Mouse (Mus musculus): ENCODE measurements at regions not wholly inside any gene's neighbourhood (a gene's known extent, or its start where the extent isn't known, plus 50 kb on each side); places are given as distances from the start of the nearest gene placed in this dataset.

DNA sequence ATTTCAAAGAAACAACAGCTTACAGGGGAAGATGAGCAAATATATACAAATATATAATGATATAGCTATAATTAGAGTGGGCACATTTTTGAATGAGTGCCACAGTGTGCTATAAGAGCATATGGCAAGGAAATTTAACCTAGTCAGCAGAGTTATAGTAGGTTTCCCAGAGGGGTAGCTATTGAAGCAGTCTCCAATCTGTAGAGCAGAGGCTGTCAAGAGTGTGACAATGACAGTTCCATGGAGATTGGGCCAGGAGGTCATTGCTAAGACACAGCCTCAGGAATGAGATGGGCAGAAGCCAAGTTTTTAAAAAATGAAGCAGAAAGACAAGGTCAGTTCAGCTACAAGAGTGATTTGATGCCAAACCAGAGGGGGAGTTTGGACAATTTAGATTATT lies 839.4 kb downstream of the Stpg2 start:
- no peak for ATAC-seq (replicated peaks; ENCODE audit: poor library complexity)

DNA sequence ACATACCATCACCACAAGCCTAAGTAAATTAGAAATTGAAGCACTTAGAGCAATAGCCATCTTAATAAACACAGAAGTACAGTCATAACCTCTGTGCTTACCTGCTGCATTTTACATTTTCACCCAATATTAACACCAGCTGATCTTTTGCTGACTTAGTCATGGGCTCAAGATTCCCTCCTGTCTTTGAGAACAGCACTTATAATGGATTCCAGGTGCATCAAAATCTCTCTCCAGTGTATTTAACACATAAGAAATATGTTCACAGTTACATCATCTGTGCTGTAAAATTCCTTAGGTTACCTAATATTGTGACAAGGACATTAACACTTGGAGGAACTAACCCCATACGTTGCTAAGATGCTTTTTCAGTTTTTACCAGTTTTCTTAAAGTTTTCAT lies 849.1 kb downstream of the Stpg2 start:
- ATAC-seq (replicated peaks; ENCODE audit: poor library complexity): no peak

DNA sequence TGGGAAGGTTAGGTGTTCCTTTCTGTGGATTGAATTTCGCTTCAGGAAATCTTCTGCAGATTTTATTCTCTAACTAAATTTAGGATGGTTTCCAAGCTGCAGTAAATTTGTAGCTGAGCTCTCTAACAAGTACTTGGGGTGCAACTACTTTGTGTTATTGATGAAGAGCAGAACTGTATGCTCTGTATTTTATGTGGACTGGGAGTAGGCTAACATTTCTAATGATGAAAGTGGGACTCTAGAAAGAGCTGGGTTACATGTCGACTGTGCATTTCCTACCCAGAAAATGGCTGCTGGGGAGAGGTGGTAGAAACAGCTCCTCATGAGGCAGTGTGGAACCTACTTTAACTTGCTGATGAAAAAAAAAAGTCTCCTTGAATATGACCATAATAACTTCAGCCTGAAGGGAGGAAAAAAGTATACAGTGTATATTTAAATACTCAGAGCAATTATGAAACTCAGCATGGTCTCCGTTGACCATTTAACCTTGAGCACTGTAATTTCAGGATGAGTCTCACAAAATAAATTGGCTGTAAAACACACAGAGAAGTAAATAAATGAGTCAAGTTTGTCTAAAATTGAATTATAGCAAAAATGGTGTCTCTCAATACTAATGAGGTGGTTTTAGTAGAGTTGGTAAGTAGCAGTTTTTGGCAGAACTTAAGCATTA lies 852.6 kb downstream of the Stpg2 start:
- no peak for ATAC-seq (replicated peaks; ENCODE audit: poor library complexity)

DNA sequence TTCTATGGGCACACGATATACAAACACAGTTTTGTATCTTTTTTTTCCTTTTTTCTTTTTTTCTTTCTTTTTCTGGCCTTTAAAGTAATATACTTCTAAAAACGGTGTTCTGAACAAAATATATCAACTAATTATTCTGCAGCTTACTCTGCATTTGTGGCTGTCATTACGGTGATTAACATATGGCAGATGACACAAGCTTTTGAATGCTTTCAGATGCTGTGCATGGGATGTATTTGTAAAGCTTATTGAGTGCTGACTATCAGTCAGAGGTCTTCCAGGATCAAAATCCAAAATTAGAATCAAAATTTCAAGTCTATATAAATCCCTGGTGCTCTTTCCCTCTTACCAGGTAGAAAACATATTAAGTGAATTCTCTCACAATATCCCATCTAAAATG lies 853.6 kb downstream of the Stpg2 start:
- ATAC-seq (replicated peaks; ENCODE audit: poor library complexity): no peak

DNA sequence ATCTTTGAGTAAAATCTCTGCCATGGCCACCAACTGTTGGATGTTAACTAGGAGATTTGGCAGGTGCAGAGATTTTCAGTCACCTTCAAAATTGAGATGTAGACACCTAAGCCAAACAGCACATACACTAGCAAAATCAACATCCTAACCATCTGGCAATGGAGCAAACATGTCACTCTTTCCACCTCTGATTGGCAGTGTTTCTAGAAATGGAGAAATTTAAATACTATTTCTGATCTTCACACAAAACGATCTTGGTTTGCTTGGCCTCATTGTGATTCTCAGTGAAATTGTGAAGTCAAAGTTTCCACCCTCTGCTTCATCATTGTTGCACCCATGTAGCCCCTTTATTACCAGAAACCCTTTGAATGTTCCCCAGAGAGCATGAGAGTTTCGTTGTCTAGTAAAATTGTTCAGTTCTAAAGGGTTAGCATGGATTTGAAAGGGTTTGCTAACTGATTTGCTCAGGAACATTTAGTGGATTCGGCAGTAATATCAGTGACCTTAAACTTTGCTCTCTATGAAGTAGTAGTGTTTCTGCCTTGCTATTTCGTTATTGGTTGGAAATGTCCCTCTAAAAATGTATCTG lies 854.1 kb downstream of the Stpg2 start:
- ATAC-seq (replicated peaks; ENCODE audit: poor library complexity): no peak

DNA sequence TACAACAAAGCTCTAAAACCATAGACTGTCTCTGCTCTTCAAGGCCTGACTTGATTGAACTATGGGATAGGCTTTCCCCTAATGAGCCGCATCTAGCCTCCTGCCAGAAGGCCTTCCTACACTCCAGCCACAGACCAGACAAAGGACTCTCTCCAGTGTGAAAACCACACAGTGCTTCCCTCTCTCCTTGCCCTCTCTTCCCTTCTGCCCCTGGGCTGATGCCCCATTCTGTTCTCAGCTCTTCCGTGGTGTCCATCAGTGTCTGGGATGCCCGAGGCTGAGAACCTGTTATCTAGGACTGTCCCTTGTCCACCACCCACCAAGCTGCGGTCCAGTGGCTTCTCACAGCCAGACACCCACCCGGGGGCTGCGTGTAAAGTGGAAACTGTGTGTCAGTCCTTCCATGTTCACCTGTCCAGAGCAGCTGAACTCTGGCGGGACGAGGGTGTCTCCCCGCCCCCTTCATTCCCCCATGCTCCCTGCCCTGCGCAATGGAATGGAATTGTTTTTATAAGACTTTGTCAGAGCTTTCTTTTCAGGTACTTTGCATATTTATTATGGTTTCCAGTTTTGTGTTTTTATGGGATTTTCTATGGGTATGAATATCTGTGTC lies 856.4 kb downstream of the Stpg2 start:
- no peak for ATAC-seq (replicated peaks; ENCODE audit: poor library complexity)

DNA sequence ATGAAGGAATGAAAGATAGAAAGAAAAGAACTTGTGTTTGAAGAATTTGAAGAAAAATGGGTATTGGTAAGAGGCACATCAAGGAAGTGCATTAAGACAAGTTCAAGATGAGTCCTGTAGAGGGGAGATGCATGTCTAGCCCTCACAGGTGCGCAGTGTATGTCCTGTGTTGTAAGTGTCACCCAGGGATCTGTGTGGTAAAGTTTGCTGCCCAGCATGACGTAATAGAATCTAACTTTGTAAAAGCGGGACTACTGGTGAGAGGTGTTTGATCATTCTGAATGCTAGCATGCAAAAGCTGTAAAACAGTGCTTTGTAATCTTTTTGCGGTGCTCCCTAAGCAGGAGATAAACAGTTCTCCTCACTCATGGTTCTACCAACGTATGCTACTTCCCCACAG lies 857.4 kb downstream of the Stpg2 start:
- ATAC-seq (replicated peaks; ENCODE audit: poor library complexity): no peak

DNA sequence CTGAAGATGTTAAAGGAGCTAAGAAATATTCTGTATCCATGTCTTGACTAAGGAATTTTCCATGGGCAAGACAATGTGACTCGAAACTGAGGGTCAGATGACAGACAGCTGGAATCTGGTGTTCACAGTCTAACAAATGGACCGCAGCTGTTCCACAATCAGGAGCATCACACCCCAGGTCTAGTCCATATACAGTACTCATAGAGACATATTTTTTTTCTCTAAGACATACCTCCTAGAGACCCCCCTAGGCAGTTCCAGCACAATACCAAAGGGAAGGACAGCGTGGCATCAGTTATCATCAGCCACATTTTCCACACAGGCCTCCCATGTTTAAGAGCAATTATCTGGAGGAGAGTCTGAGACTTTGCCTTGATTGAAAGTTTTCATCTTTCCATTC lies 878.8 kb downstream of the Stpg2 start:
- no peak for ATAC-seq (replicated peaks; ENCODE audit: poor library complexity)

DNA sequence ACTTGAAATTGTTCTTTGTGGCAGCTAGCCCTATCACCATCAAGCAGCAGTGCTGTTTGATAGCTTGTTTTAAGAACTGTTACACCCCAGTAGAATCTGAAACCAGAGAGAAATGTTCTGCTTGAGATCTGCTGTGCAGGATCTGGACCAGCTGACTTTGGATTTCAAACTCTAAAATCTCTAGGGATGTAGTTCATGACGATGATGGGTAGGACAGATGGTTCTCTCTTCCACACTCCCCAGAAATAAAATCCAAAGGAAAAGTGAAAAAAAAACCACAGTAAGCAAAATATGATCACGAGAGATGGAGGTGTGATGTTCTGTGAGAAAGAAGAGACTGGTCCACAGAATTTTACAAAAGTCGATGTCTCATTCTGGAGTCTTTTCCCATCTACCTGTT lies 879.9 kb downstream of the Stpg2 start:
- no peak for ATAC-seq (replicated peaks; ENCODE audit: poor library complexity)

DNA sequence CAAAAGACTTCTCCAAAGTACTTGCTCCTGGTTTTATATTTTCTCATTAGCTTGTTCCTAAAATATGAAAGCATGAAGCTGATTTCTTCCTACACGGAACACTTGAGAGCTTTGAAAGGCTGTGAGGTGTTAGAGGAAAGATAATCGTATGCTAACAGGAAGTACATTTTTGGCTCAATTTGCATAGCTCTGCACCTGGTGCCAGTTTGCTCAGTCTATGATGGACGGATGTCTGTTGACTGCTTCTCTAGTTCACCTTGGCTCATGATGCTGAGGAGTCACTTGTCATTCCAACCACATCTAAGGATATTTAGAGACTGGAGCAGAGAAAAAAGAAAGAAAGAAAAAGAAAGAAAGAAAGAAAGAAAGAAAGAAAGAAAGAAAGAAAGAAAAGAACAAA lies 882.5 kb downstream of the Stpg2 start:
- ATAC-seq (replicated peaks; ENCODE audit: poor library complexity): no peak

DNA sequence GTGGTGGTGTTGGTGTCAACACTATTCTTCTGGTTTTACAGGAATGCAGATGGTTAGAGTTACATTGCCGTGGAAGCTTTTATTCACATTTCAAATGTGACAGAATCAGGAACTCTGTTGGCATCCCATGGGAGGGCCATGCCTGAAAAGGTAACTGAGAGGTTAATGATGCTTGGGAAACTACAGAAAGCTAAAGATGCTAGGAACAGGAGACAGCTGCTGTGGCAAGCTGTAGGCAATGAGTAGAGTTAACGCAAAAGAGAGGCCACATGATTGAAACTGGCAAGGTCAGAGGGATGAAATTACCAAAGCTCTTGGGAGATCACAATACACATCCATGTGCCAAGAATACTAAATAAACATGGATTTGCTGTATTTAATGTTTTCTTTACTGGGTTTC lies 886.4 kb downstream of the Stpg2 start:
- ATAC-seq (replicated peaks; ENCODE audit: poor library complexity): no peak

DNA sequence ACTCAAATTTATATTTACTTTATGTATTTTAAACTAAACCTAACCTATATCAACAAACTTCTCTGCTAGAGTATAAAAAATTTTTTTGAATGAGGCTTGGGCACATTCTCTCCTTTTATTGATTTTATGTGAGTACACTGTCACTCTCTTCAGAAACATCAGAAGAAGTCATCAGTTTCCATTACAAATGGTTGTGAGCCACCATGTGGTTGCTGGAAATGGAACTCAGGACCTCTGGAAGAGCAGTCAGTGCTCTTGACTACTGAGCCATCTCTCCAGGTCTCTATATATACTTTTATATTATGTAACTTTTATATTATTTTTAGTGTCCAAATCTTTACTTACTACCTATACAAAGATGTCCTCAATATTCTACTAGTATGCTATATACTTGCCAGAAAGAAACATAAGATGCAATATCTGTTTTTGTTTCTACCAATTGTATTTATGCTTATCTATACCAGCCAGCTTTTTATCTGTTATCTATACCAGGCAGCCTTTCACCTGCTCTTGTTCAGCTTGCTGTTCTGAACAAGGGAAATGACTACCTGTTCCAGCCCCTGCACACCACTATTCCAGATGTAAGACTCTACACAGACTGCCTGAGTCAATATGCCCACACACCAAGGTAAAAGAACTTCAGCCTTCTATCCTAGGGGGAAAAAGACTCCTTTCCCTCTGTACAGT lies 891.5 kb downstream of the Stpg2 start:
- no peak for ATAC-seq (replicated peaks; ENCODE audit: poor library complexity)

DNA sequence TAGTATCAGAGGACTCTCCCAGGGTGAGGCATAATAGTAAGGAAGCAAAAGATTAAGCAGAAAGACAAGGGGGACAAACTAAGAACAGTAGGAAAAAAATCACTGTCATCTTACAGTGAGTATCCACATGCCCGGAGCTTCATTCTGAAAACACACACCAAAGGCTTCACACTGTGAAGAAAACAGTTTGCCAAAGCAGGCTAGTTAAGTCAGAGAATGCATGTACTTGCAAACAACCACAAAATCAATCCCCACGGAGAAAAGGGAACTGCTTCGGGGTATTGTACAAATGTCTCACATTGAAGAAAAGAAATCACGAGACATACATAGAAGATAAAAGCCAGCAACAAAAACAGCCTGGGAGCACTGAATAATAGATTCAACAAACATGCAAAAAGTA lies 903.9 kb downstream of the Stpg2 start:
- ATAC-seq (replicated peaks; ENCODE audit: poor library complexity): no peak

DNA sequence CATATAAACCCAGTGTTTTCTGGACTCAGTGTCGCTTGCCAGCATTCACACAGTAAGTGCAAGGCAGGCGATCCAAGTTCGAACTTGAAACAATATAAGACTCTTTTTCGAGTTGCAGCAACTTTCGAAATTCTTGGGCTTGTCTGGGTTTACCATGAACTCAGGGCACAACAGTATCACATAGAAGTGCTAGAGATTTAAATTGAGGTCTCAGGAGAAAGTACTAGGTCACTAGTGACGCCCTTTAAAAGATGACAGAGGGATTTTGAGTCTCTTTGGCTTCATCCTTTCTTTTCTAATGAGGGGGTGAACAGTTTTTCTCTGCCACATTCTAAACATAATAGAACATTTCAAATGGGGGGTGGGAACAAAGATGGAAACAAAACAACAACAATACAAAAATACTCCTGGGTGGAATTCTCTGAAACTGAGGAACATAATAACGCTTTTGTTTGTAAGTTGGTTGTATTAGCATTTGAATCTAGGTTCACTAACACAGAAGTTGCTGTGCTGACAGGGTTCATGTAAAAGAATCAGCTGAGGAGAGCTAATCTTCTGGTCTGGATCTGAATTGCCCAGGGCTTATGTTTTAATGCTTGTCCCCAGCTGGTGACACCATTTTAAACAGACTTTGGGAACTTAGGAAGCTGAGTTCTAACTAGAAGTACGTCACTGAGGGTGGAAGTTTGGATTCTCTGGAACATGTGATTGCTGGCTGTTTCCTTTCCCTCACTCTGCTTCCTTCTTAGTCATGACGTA lies 906.1 kb downstream of the Stpg2 start:
- ATAC-seq (replicated peaks; ENCODE audit: poor library complexity): no peak

DNA sequence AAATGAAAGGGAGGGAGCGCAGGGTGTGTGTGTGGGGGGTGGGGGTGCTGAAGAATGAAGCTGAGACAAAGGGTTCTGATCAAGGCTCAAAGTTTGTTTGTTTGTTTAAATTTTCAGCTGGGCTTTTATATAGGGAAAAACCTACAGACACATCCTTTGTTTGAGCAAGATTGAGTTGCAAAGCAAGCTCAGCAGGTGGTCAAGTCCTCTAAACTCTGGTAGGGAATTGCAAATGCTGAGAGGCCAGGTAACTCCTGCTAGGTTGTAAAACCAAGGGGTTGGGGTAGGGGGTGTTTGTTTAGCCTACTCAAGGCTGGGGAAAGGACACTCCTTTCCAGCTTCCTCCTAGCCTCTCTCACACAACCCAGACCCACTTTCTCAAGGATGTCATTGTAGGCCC lies 909.6 kb downstream of the Stpg2 start:
- no peak for ATAC-seq (replicated peaks; ENCODE audit: poor library complexity)

DNA sequence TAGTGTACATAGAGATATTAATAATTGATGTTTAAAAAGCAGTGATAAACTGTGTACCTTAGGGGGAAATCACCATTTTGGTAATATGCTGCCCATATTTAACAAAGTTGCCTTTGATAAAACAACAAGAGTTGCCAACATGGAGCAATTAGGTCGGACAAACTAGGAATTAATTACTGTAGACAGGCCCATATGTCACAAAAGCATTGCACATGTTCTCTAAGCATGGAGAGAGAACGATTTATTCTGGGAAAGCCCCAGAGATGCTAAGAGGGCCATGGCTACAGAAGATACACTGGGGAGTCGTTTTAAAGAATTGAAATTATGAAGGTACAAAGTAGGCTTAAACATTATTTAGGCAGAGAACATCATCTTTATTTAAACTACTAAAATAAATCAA lies 921.8 kb downstream of the Stpg2 start:
- no peak for ATAC-seq (replicated peaks; ENCODE audit: poor library complexity)

DNA sequence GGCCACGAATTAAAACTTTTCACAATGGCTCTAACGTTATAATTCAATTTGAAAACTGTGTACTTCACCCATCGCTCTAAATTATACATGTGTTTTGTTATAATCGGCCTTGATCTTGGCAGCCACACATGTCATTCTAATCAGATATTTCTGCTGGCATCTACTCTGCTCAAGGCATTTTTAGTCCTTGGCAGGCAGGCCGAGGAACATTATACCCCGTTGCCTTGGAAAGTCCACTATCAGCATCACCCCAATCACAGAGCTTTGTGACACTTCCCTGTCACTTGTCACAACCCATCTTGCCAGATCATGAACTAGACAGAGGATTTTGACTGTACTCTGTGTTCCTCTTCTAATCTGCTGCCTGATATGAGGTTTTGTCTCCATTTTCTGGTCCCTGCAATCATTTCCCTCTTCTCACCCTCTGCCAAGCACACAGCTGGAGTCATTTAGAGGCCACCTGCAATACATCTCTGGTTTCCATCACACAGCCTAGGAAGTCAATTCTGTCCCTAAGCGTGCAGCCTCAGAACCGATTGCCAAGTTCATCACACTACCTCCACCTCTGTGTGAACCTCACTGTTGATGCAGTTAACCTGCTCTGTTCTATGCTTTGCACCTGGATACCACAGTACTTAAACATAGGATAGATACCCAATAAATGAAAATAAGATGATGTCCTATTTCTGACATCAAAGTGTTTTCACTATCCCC lies 923.7 kb downstream of the Stpg2 start:
- ATAC-seq (replicated peaks; ENCODE audit: poor library complexity): no peak

DNA sequence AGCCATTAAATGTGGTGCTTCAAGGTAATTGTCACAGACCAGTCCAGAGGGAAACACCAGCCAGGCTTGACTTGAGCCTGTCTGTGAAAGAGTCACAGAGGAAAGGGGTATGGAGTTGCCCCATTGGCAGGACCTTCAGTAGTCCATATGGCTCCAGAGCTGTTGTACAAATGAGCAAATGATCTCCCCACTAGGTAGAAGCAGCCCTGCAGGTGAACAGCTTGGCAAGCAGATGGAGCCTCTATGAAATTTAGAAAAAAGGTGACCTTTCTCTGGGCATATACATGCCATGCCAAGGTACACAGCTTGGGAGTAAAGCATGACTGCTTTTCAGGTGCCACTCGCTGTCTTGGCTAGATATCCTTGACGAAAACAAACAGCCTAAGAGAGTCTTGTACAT lies 938.4 kb downstream of the Stpg2 start:
- ATAC-seq (replicated peaks; ENCODE audit: poor library complexity): no peak

DNA sequence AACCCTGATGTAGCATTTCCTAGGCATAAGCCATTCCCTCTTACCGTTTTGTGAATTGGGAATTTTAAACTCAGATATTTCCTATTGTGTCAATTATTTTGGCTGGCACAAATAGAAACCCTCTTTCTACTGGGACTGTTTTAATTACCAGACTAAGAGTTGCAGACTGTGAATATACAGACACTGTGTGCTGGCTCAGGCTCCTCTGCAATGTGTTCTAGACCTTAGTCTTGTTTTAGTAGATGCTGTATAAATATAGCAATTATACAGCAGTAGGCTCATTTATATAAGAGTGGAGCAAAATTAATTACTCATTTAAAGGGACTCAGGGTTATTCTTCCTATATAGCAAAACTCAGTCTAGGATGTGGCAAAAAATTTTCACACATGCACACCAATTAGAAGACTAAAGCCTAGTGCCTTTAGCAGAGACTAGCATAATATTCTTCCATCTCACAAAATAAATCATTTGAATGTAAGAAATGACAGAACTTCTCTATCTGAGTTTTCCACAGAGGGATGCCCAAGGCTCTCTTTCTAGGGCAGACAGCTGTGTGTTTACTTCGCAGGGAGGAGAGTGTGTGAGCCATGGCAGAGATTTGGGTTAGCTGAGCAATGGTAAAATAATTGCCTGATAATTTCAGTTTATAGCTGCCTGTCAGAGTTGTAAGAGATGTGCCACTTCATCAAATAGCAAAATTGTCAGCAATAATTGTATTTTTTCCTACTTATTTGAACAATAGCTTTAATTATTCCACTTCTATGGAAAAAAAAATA lies 941.9 kb downstream of the Stpg2 start:
- ATAC-seq (replicated peaks; ENCODE audit: poor library complexity): no peak

DNA sequence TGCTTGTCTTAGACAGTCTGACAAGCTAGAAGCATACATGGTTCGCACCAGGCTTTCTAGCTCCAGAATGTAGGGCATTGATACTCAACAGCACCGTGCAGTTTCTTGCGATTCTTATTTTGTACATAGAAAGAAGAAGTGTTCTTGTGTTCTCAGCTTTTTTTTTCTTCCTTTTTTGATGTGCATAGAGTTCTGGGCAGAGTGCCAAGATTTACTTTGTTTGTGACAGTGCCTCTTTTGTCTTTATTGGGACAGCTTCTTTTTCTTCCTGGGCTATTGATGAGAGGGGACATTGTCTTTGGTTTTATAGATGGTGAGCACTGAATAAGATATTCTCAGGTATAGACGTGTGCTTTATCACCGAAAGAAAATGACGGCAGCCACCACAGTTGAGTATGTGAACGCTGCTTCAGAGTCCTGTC lies 945.0 kb downstream of the Stpg2 start:
- ATAC-seq (replicated peaks; ENCODE audit: poor library complexity): no peak
